Mouse (Mus musculus) kidney, adult 8-10 months (tissue): ENCODE measurements around the gene Kdelr1.
"Not testable (repeated sequence)": the region's sequence is repeated elsewhere in the genome, so short reads cannot be mapped to it uniquely, and the experiment has no call there.

ENCODE experiments used
- DNase-seq, 2 experiments: peaks; one replicate each; pipeline ENCODE4 v3.0.0; 2022

Gene Kdelr1

GRCm38 (mm10) chr7:45870282-45871058 lies 2.1 kb upstream of the Kdelr1 start:
- DNase-seq: no peak

GRCm38 (mm10) chr7:45873061-45873947 lies 732 bp downstream of the Kdelr1 start:
- DNase-seq: peak; percentile 60 to 65

GRCm38 (mm10) chr7:45876895-45877294 lies 4.3 kb downstream of the Kdelr1 start:
- DNase-seq: no peak

- DNase-seq: not testable (repeated sequence)
Measured at GRCm38 (mm10) chr7:45878278-45878677, 5.7 kb downstream of the Kdelr1 start, which contains the start of gene Grin2d. Gene Grin2d (minus strand): TSS chr7:45878378.

- no peak for DNase-seq
Measured at GRCm38 (mm10) chr7:45880531-45880930, 8.0 kb downstream of the Kdelr1 start.

- DNase-seq: no peak
Measured at GRCm38 (mm10) chr7:45881011-45881410, 8.4 kb downstream of the Kdelr1 start.

GRCm38 (mm10) chr7:45887246-45887645 lies 14.7 kb downstream of the Kdelr1 start:
- no peak for DNase-seq

- no peak for DNase-seq
Measured at GRCm38 (mm10) chr7:45892651-45893050, 20.1 kb downstream of the Kdelr1 start.

GRCm38 (mm10) chr7:45895931-45896516 lies 23.5 kb downstream of the Kdelr1 start:
- DNase-seq: no peak

GRCm38 (mm10) chr7:45896517-45897257 lies 24.1 kb downstream of the Kdelr1 start, which contains the start of the genes Syngr4 and Tmem143:
Gene Syngr4 (minus strand): TSS chr7:45896714.
Gene Tmem143 (plus strand): TSS chr7:45896941.
- peak; percentile 97 to 99 for DNase-seq

GRCm38 (mm10) chr7:45897258-45897757 lies 24.7 kb downstream of the Kdelr1 start:
- DNase-seq: peak; percentile 84 to 92

- not testable (repeated sequence) for DNase-seq
Measured at GRCm38 (mm10) chr7:45898125-45898524, 25.6 kb downstream of the Kdelr1 start.

GRCm38 (mm10) chr7:45901562-45901961 lies 29.0 kb downstream of the Kdelr1 start:
- peak in 1 of 2 experiments; percentile 41 for DNase-seq

GRCm38 (mm10) chr7:45902481-45903002 lies 30.0 kb downstream of the Kdelr1 start:
- no peak for DNase-seq

- DNase-seq: no peak
Measured at GRCm38 (mm10) chr7:45906622-45907021, 34.0 kb downstream of the Kdelr1 start.

GRCm38 (mm10) chr7:45908384-45908783 lies 35.8 kb downstream of the Kdelr1 start:
- DNase-seq: peak in 1 of 2 experiments; percentile 38

GRCm38 (mm10) chr7:45909145-45909544 lies 36.6 kb downstream of the Kdelr1 start:
- no peak for DNase-seq

- no peak for DNase-seq
Measured at GRCm38 (mm10) chr7:45914067-45914466, 41.5 kb downstream of the Kdelr1 start.

GRCm38 (mm10) chr7:45915011-45915410 lies 42.4 kb downstream of the Kdelr1 start:
- DNase-seq: no peak

- peak; percentile 71 to 80 for DNase-seq
Measured at GRCm38 (mm10) chr7:45916056-45917003, 43.8 kb downstream of the Kdelr1 start.
